Mouse (Mus musculus): ENCODE results near the gene Dis3l2.
A peak's percentile ranks its signal among the peaks of the same experiment; 100 is the strongest.

The Dis3l2 gene

GRCm38 (mm10) chr1:87010629-87011330 is 307.2 kb downstream of the Dis3l2 start:
- no peak for DNase-seq (ENCODE audit: low read depth)

GRCm38 (mm10) chr1:87011718-87012117 is 308.1 kb downstream of the Dis3l2 start:
- DNase-seq (ENCODE audit: low read depth), result no peak

- DNase-seq (ENCODE audit: low read depth), result no peak
Measured at GRCm38 (mm10) chr1:87012606-87013005, 309.0 kb downstream of the Dis3l2 start.

- no peak for DNase-seq (ENCODE audit: low read depth)
Measured at GRCm38 (mm10) chr1:87020714-87021113, 317.1 kb downstream of the Dis3l2 start.

GRCm38 (mm10) chr1:87021584-87021983 is 318.0 kb downstream of the Dis3l2 start:
- DNase-seq (ENCODE audit: low read depth), result no peak

GRCm38 (mm10) chr1:87023291-87024170 is 319.9 kb downstream of the Dis3l2 start:
- no peak for DNase-seq (ENCODE audit: low read depth)

- DNase-seq (ENCODE audit: low read depth), result no peak
Measured at GRCm38 (mm10) chr1:87025021-87025420, 321.4 kb downstream of the Dis3l2 start.

- peak; percentile 63 for DNase-seq (ENCODE audit: low read depth)
Measured at GRCm38 (mm10) chr1:87028786-87029185, 325.2 kb downstream of the Dis3l2 start.

- peak; percentile 56 for DNase-seq (ENCODE audit: low read depth)
Measured at GRCm38 (mm10) chr1:87030652-87031051, 327.0 kb downstream of the Dis3l2 start.

- no peak for DNase-seq (ENCODE audit: low read depth)
Measured at GRCm38 (mm10) chr1:87032466-87032865, 328.9 kb downstream of the Dis3l2 start.

- DNase-seq (ENCODE audit: low read depth), result peak; percentile 65
Measured at GRCm38 (mm10) chr1:87035532-87036161, 332.0 kb downstream of the Dis3l2 start.

GRCm38 (mm10) chr1:87036334-87036733 is 332.7 kb downstream of the Dis3l2 start:
- no peak for DNase-seq (ENCODE audit: low read depth)

GRCm38 (mm10) chr1:87038477-87039070 is 335.0 kb downstream of the Dis3l2 start:
- no peak for DNase-seq (ENCODE audit: low read depth)

- peak; percentile 24 for DNase-seq (ENCODE audit: low read depth)
Measured at GRCm38 (mm10) chr1:87041119-87041518, 337.5 kb downstream of the Dis3l2 start.

- peak; percentile 12 for DNase-seq (ENCODE audit: low read depth)
Measured at GRCm38 (mm10) chr1:87041814-87042438, 338.3 kb downstream of the Dis3l2 start.

GRCm38 (mm10) chr1:87050072-87050471 is 346.5 kb downstream of the Dis3l2 start:
- DNase-seq (ENCODE audit: low read depth), result no peak

GRCm38 (mm10) chr1:87050700-87051099 is 347.1 kb downstream of the Dis3l2 start:
- DNase-seq (ENCODE audit: low read depth), result no peak

GRCm38 (mm10) chr1:87051369-87051768 is 347.8 kb downstream of the Dis3l2 start:
- no peak for DNase-seq (ENCODE audit: low read depth)

- DNase-seq (ENCODE audit: low read depth), result no peak
Measured at GRCm38 (mm10) chr1:87057075-87057474, 353.5 kb downstream of the Dis3l2 start.

GRCm38 (mm10) chr1:87059042-87059665 is 355.5 kb downstream of the Dis3l2 start:
- no peak for DNase-seq (ENCODE audit: low read depth)

- no peak for DNase-seq (ENCODE audit: low read depth)
Measured at GRCm38 (mm10) chr1:87060913-87061312, 357.3 kb downstream of the Dis3l2 start.
